Mouse (Mus musculus): ENCODE data around the gene Ugt2a1.

DNA sequence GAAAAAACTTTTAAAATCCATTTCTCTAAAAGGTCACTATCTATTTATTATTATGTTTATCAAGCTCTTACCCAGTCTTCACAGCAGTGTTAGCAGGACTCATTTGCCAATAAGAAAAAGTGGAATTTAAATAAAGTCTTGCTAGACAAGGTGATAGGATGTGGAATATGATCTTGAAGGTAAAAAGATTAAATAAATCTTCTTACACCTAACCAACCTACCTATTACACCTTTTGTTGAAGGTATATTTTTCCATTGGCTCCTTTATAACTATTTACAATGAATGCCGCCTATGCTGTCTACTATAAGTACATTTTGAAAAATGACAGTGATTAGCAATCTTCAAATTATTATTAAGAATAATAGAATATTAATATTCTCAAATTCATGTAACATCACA, at the start of gene Ugt2a1:
- TF ChIP-seq CTCF (IDR thresholded peaks at IDR 0.05; ENCODE audit: borderline replicate concordance, insufficient read depth, low read length) (no peak), POLR2A (IDR thresholded peaks at IDR 0.05; ENCODE audit: low read depth, low read length) (no peak)

Data from embryonic fibroblast, embryonic 13.5 days (primary cell).